Mouse (Mus musculus): ENCODE measurements at regions not wholly inside any gene's neighbourhood (a gene's known extent, or its start where the extent isn't known, plus 50 kb on each side); places are given as distances from the start of the nearest gene placed in this dataset.

- TF ChIP-seq CTCF (IDR thresholded peaks at IDR 0.05; ENCODE audit: low read depth, low read length) (no peak), TAL1 (conservative IDR thresholded peaks at IDR 0.05; ENCODE audit: low read depth, low read length) (no peak)
These were observed 173.5 kb upstream of the Ankrd55 start for GRCm38 (mm10) chr13:112114741-112115201.

All from G1E (cell line).